8 mouse cellular contexts compared by ENCODE assay signal in the genomic region with DNA sequence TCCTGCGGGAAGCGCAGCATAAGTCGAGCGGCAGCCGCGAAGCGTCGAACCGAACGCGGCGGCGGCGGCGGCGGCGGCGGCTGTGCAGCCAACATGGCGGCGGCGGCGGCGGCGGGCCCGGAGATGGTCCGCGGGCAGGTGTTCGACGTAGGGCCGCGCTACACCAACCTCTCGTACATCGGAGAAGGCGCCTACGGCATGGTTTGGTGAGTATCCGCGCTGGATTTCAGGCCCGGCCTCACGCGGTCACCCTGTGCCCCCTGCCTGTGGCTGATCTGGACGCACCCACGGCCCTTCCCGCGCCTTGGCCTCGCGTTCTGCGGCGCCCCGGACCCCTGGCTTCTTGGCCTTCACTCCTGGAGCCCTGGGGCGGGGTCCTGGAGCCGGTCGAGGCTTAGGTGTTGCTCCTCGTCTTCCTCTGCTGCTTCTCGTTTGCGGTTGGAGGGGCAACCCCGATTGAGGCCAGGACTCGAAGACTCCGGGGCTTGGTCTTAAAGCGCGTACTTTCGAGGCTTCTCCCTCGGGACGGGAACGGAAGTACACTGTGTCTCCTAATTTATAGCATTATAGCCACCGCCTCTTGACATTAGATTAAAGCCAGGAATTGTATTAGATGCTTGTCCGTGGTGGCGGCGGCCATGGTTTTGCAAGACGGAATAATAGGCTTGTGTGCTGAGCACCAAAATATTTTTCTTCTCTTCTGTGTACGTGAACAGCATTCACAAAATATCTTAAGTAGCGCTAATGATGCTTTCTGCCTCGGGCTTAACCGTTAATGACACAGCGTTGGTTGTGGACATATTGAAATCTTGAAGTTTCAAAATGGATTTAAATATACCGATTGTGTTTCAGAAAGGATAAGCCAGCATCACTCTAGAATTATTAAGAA. TPM values are rescaled to one million over a fixed set of nuclear protein-coding genes. Genes with fewer than 3 reads are reported as not detected.
DNase-seq lines count a peak whose midpoint lies in the region; ATAC-seq lines count a peak whose summit lies in the region.

No protein-coding gene starts in this region.

- intact Hi-C loops in left cerebral cortex, postnatal 14 days (cut with DNase I) = loop anchor here (5.0 kb wide), 1 partner anchor 51 kb away; no protein-coding TSS in a partner anchor

- peak overlapping the region; percentile 85 for H3K27ac ChIP-seq in forebrain, embryonic 11.5 days (ENCODE audit: low read depth, low read length)
- peak overlapping the region; percentile 96 for H3K27ac ChIP-seq in stomach, embryonic 15.5 days

- peak; percentile 80 for ATAC-seq in forebrain, embryonic 11.5 days (replicated peaks; ENCODE audit: low FRiP score)
- ATAC-seq in hematopoietic stem cell, adult 5-6 weeks (replicated peaks in 1 of 2; ENCODE audit: insufficient read depth in 1 of 2, low FRiP score in 2 of 2, low TSS enrichment in 1 of 2, low read depth in 1 of 2, poor library complexity in 2 of 2, severe bottlenecking in 2 of 2) = peak; percentile 23 to 36; a peak in 2 of 4 replicates
- ATAC-seq in megakaryocyte-erythroid progenitor cell, adult 5-6 weeks (replicated peaks; ENCODE audit: low FRiP score, low TSS enrichment, poor library complexity, severe bottlenecking) = peak; percentile 41
- ATAC-seq in stomach, embryonic 15.5 days (ENCODE audit: insufficient read depth, low FRiP score, low read depth) = peak; percentile 59

- DNase-seq in ovary, postnatal 10 days (ENCODE audit: low spot score) = peak; percentile 54
- DNase-seq in ovary, postnatal 36 days (ENCODE audit: low spot score) = no peak
- peak; percentile 73 for DNase-seq in adrenal gland, postnatal 14 days
- DNase-seq in forebrain, embryonic 11.5 days (ENCODE audit: low spot score) = peak; percentile 78
- DNase-seq in left cerebral cortex, postnatal 14 days (ENCODE audit: low spot score in 2 of 2) = peak; percentile 32 to 33

- no peaks in the 10 kb centered on the region; the same call in 1 of the 2 replicates for H3K36me3 ChIP-seq in forebrain, embryonic 11.5 days (ENCODE audit: control insufficient read depth, insufficient read depth, low read length)
- H3K36me3 ChIP-seq in stomach, embryonic 15.5 days = no peaks in the 10 kb centered on the region

- no peaks in the 10 kb centered on the region for H3K9me3 ChIP-seq in forebrain, embryonic 11.5 days (ENCODE audit: control insufficient read depth, low read length)
- H3K9me3 ChIP-seq in stomach, embryonic 15.5 days = no peaks in the 10 kb centered on the region

- H3K4me1 ChIP-seq in forebrain, embryonic 11.5 days (replicated peaks; ENCODE audit: control insufficient read depth, insufficient read depth, low read length) = no peaks in the 10 kb centered on the region; the same call in 1 of the 2 replicates
- peaks cover 5% of the 10 kb centered on the region; the same call in 1 of the 2 replicates for H3K4me1 ChIP-seq in stomach, embryonic 15.5 days

- no peaks in the 10 kb centered on the region for H3K27me3 ChIP-seq in forebrain, embryonic 11.5 days (ENCODE audit: control insufficient read depth, insufficient read depth, low read length)
- H3K27me3 ChIP-seq in stomach, embryonic 15.5 days (replicated peaks) = no peaks in the 10 kb centered on the region

- peak overlapping the region; percentile 98 for H3K4me3 ChIP-seq in forebrain, embryonic 11.5 days (ENCODE audit: low read depth, low read length)
- H3K4me3 ChIP-seq in stomach, embryonic 15.5 days (replicated peaks) = peak overlapping the region; percentile 94

- under 1% methylated on average over 74 of the region's 75 CpGs for WGBS in forebrain, embryonic 11.5 days
- WGBS in stomach, embryonic 15.5 days = under 1% methylated on average over 75 of the region's 75 CpGs

- H3K4me2 ChIP-seq in forebrain, embryonic 11.5 days (ENCODE audit: low read depth, low read length, severe bottlenecking) = peak overlapping the region; percentile 56
- H3K4me2 ChIP-seq in stomach, embryonic 15.5 days = peak overlapping the region; percentile 65

- H3K9ac ChIP-seq in forebrain, embryonic 11.5 days (ENCODE audit: low read length) = peak overlapping the region; percentile 95
- peak overlapping the region; percentile 96 for H3K9ac ChIP-seq in stomach, embryonic 15.5 days

RNA-seq across cellular contexts. Expression of a gene that starts 0.6 kb away (rescaled TPM):
- total RNA-seq in adrenal gland, postnatal 14 days (2021) = 179 and 204 TPM in 2 replicates
- 197 and 202 TPM in 2 replicates for polyA plus RNA-seq in forebrain, embryonic 11.5 days (2014; fragmentation: Nextera tagmentation; extraction: Ambion mirVana)
- 119 and 156 TPM in 2 replicates for total RNA-seq in hematopoietic stem cell, adult 5-6 weeks (2017)
- 100 to 1,000 TPM; 524 to 615 TPM for total RNA-seq in left cerebral cortex, postnatal 14 days (2021)
- total RNA-seq in megakaryocyte-erythroid progenitor cell, adult 5-6 weeks (2014; fragmentation: Nextera tagmentation) = 118 and 181 TPM in 2 replicates
- 140 and 154 TPM in 2 replicates for total RNA-seq in megakaryocyte-erythroid progenitor cell, adult 5-6 weeks (2017)
- polyA plus RNA-seq in stomach, embryonic 15.5 days (2015; fragmentation: Nextera tagmentation; extraction: Ambion mirVana) = 153 and 156 TPM in 2 replicates

Comparison
In these comparisons a context has a peak if more than half of its experiments do, and no peak if none do; other contexts are left out.
1. ATAC-seq: peak in every context shown above with its lines; median percentile 80 in forebrain, embryonic 11.5 days; 59 in stomach, embryonic 15.5 days; 41 in megakaryocyte-erythroid progenitor cell, adult 5-6 weeks; 30 in hematopoietic stem cell, adult 5-6 weeks.